Mouse (Mus musculus): ENCODE measurements around the gene Edf1.

DNA sequence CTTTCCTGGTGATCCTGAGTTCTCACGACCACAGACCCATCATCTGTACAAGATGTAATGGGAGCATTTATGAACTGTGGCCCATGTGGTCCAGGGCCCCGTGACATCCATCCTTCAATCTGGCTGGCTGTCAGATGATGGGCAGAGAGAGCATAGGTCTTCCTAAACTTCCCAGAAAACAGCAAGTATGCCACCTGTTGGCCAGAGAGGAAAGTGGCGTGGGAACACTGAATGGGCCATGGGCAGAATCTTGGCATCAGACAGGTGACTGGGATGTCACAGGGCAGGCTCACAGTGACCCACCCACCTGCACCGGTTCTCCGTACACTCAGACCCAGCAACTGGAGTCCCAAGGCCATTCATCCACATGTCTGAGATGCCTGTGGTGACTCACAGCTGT, 6.5 kb upstream of the Edf1 start:
- TF ChIP-seq POLR2A (IDR thresholded peaks at IDR 0.05; ENCODE audit: insufficient read length, low read depth) (no peak), CEBPB (IDR thresholded peaks at IDR 0.05; ENCODE audit: insufficient read depth, poor library complexity, severe bottlenecking) (no peak), E2F4 (IDR thresholded peaks at IDR 0.05; ENCODE audit: insufficient read depth) (no peak), MYOG (IDR thresholded peaks at IDR 0.05; ENCODE audit: control insufficient read depth in 1 of 3, insufficient read depth in 1 of 3, insufficient read length in 2 of 3, low read depth in 2 of 3) (no peak), USF1 (IDR thresholded peaks at IDR 0.05; ENCODE audit: low read depth) (peak; percentile 25)

All from myocyte (in vitro differentiated cells).